Mouse (Mus musculus) liver (tissue): ENCODE results near the gene Prkab2.

Experiments used
- DNase-seq: peaks from one replicate; pipeline ENCODE4 v3.0.0-alpha.2; 2020; ENCODE audit warnings: mixed read lengths

Gene Prkab2

DNA sequence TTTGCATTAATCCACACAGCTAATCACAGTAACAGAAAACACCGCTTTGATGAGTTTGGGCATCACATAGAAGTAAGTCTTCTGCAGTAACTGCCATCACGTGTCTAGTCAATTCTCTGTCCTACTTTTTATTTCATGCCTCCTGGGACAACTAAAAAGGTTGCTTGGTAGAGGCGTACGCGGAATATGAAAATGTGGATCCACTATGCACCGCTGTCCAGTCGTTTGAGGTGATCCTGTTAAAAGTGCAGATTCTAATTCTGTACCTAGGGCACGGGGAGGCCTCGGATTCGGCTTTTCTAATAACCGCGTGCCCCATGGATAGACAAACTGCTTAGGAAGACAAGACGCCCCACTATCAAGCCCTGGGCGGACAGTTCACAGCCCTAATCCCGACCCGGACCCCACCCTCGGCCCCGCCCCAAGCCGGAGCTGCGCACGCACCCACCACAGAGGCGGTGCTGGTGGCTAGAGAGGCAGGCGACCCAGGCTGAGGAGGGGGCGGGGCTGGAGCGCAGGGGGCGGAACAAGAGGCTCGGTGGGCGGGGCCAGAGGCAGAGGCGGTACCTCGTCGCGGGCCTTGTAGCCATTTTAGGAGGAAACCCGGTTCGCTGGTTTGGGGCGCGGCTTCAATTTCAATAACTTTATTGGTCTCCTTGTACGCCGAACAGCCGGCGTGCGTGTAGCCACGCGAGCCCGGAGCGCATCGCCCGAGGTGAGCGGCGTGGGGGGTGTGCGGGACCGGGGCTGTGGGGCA, at the start of gene Prkab2:
TSS of gene Prkab2 (plus strand) at position 539 of the 757 bp plus-strand sequence.
- peak; percentile 99 for DNase-seq

DNA sequence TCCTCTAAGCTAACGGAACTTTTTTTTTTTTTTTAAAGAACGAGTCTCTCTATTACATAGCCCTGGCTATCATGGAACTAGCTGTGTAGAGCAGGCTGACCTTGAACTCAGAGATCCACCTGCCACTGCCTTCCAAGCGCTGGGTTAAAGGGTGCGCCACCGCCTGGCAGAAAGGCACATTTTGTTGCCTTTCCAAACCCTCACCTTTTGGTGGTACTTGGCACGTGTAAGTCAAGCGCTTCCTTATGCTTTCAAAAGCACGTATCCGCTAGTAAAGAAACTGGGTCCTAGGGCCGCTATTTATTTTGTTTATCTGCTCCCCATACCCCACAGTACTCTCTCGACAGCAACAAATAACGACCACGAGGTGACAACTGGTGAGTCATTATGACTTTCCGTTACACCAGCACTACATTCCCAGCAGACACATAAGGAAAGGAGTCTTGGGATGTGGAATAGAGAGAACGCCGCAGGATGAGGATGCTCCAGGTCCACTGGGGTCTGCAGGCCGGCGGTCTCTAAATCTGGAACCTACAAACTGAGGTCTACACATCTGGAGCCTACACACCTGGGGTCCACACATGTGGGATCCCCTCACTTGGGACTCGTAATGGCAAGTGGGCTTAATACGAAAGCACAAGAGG, 48.7 kb upstream of the Prkab2 start:
- peak; percentile 76 for DNase-seq

GRCm38 (mm10) chr3:97609845-97610410, 48.1 kb upstream of the Prkab2 start, which contains the start of gene Chd1l:
Gene Chd1l (minus strand): TSS chr3:97610203.
- DNase-seq: peak; percentile 92

- no peak for DNase-seq
These were observed 47.0 kb upstream of the Prkab2 start for GRCm38 (mm10) chr3:97611021-97611420.

DNA sequence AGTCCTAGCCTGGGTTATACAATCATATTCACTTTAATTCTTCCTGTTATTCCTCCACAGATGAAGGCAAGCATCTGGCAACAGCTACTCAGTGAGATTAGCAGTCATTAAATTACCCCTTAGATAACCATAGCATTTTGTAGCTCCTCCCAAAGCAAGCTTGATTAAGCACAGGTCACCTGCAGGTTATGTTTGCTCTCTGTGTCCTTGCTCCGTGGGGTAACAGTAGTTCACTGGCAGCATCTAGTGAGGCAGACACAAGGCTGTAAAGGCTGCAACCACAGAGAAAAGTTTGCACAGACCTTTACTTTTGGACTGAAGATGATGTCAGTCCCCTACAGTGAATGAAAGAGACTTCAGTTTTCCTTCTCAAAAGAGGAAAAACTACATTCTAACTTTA, 42.8 kb upstream of the Prkab2 start:
- DNase-seq: no peak

DNA sequence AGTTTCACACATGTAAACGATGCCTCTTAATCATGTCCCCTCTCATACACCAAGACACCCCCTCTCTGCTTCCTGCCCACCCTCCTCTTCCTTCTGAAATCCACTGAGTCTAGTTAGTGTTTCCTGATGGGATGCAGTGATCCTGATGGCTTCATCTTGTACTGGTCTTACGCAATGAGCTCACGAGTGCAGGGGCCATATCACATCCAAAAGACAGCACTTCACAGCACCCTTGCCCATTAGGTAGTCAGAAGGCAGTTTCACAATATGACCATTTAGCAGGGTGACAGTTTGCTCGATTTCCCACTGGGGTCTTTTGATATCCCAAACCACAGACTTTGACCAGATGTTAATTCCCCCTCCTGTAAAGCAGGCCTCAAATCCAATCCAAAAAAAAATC, 42.1 kb upstream of the Prkab2 start:
- no peak for DNase-seq

DNA sequence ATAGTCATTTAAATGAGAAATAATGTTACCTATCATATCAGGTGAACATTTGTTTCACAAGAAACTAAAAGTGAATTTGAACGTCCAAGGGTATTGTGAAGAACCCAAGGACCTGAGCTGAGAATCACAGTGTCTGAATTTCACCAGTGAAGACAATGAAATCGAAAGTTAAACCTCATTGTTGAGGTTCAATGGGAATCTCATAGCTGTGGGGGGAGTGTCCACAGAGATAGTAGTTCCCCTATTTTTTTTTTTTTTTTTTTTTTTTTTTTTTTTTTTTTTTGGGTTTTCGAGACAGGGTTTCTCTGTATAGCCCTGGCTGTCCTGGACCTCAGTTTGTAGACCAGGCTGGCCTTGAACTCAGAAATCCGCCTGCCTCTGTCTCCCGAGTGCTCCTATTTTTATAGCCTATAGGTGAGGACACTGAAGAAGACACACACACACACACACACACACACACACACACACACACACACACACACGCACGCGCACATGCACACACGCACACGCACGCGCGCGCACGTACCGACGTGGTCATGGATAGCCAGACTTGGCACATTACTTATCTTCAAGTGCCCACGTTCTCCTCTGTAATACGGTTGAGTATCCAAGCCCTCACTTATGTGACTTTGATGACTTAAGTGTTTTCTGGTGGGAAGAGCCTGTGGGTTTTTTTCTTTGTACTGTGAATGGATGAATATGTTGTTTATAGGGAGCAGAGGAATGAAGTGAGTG, 40.7 kb upstream of the Prkab2 start:
- no peak for DNase-seq

DNA sequence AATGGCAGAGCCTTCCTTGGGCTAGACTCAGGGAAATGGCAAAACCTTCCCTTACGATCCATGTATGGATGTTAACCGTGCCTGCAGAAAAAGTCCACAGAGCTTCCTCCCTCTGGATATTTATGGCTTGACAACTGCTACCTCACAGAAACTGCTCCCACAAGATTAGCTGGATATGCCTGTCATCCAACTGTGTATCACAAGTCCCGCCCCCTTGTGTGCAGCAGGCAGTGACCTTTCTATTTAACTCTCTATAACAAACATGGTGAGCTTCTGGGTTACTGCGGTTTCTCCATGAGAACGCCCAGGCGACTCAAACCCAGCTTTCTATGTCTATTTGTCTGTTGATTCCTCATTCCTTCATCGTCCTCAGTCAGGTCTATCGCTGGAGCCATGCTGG, 40.1 kb upstream of the Prkab2 start:
- peak; percentile 12 for DNase-seq

- no peak for DNase-seq
These were observed 37.3 kb upstream of the Prkab2 start for GRCm38 (mm10) chr3:97620657-97621056.

GRCm38 (mm10) chr3:97624611-97625010, 33.4 kb upstream of the Prkab2 start:
- no peak for DNase-seq

GRCm38 (mm10) chr3:97627893-97628292, 30.1 kb upstream of the Prkab2 start:
- DNase-seq: no peak

DNA sequence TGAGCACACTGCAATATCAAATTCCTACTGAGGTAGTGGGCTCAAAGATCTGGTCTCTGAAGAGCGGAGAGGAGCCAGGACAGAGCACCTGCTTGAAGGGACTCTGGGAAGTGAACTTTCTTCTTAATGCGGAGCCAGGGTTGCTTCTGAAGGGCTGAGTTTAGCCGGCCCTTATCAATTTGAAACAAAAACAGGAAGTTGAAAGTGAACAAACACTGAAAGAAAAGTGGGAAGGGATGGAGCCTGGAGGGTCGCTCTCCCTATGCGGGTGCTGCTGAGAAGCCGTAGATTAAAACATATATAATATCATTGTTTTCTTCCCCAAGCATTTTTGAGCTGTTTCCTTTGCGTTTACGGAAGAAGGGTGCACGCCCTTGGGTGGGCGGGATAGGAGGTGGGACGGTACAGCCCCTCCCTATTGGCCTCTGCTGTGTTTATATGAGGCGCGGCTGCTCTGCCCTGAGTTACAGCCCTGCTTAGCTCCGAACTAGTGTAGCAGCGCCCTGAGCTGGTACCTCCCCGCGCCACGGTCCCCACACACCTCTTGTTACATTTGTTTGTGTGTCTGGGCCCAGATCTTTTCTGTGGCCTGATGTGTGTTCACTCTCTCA, 29.5 kb upstream of the Prkab2 start, which contains the start of gene Fmo5:
TSS of gene Fmo5 (plus strand) at position 414 of the 611 bp plus-strand sequence.
- peak; percentile 82 for DNase-seq

GRCm38 (mm10) chr3:97629941-97630340, 28.1 kb upstream of the Prkab2 start:
- no peak for DNase-seq

GRCm38 (mm10) chr3:97630746-97631145, 27.2 kb upstream of the Prkab2 start:
- DNase-seq: no peak

GRCm38 (mm10) chr3:97631258-97631860, 26.6 kb upstream of the Prkab2 start:
- DNase-seq: no peak

GRCm38 (mm10) chr3:97633456-97633855, 24.5 kb upstream of the Prkab2 start:
- DNase-seq: no peak

GRCm38 (mm10) chr3:97634288-97634761, 23.7 kb upstream of the Prkab2 start:
- DNase-seq: no peak

DNA sequence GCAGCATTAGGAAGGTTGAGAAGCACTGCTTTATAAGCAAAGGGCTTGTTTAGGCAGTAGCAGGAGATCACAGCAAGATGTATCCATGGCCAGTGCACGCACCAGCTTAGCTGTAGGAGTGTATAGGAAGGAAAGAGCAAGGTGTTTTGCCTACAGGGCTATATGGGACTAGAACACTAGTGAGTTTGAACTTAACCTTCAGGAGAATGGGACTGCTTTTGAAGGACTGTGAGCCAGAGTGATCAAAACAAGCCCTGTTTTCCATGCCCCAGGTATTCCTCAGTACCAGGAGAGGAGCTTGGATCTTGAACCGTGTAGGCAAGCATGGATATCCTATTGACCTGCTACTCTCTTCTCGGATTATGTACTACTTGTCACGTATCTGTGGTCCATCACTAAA, 16.6 kb upstream of the Prkab2 start:
- DNase-seq: no peak

DNA sequence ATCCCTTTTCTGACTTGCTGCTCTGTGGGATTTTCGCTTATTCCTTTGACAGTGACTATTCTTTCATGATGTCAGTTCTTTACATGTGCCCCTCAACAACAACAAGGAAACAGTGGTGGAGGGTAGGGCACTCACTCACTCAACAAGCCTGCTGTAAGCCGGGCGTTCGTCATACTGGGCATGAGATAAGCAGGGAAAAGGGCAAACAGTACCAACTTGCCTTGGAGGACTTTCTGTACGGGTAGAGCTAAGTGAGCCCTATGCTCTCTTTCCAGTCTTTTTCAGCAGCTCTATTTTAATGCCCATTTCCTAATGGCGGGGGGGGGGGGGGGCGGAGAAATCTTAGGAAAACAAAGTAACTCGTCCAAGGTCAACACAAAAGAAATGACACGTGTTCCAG, 16.0 kb upstream of the Prkab2 start:
- DNase-seq: no peak

DNA sequence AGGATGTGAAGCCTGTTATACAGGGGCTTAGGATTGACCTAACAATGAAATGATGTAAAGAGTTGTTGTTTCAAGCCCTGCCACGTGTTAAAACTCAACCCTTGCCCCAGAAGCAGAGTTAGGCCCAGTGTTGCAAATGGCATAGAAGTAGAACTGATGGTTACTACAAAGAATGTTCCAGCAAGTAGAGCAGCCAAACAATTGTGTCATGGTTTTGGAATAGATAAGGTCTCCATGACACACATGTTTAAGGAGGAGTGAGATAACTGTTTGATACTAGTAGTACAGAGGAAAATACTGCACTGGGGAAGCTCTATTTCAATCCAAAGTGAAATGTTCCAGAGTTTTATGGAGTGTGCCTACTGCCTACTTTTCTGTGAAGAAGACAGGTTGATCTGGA, 9.5 kb upstream of the Prkab2 start:
- DNase-seq: no peak

DNA sequence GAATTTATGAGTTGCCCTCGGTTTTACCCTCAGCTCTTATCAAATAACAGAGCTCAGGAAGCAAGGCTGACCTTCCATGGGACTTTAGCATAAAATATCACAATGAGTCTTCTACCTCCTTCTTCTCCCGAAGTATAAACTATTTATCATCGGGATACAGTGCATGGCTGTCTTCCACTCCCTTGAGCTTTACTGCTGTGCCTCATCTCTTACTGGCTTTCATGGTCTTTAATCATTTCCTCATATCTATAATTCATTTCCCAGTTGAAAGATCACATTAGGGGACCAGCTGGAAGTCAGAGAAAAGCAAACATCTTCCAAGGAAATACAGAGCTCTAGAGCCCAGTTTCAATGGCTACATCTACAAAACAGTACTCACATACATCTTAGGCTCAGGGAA, 9.0 kb upstream of the Prkab2 start:
- DNase-seq: no peak

DNA sequence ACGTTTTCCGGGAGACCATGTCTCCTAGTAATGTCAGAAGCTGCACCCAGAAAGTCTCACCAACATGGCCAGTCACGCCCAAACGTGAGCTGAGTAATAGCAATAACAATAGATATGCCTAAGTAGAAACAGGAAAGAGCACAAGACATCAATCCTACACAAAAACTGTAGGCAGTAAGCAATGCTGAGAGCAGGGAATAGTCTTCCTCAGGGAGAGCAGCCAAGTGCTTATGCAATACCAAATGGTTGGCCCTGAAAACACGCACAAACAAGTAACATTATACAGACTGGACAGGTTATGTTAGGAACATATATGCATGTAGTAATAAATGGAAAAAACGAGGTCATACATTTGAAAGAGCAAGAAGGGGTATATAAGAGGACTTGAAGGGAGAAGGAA, 8.5 kb upstream of the Prkab2 start:
- DNase-seq: no peak
